Mouse (Mus musculus) stomach, postnatal 0 days (tissue): Measurements from ENCODE around the gene Inpp4a.

Experiments used
- CTCF ChIP-seq: IDR thresholded peaks from 2 replicates; pipeline ENCODE4 v1.5.1; 2016; ENCODE audit warnings: antibody characterized with exemption, low read depth, mild to moderate bottlenecking, moderate library complexity
- EP300 ChIP-seq: optimal IDR thresholded peaks from 2 replicates; pipeline ENCODE3; 2016; ENCODE audit warnings: antibody characterized with exemption

- TF ChIP-seq CTCF (no peak), EP300 (no peak)
These were observed 761 bp upstream of the Inpp4a start for GRCm38 (mm10) chr1:37298904-37299303.
